Mouse (Mus musculus): ENCODE results near the gene Sars2.

The Sars2 gene

DNA sequence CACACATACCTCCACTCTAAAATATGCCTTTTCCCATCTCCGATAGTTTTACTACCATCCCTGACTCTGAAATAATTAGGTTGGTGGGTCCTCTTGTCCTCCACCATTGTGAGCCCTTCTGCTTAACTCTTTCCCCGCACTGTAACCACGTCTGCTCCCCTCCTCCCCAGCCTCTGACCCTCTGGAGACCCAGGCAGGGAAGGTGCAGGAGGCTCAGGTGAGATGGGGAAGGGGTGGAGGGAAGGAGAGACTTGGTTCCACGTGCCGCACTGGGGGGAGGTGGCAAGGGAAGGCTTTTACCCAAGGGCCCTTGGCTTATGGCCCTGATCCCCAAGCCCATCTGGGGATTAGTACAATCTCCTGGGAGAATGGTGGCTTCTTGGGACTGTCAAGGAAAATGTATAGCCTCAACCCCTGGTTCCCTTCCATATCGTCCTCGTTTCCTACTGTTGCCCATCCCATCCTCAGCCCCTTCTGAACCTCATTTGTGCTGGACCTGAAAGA, 25.7 kb downstream of the Sars2 start, which contains the start of gene Nfkbib:
Gene Nfkbib (minus strand): TSS at position 51 of the 504 bp plus-strand sequence.
- in situ Hi-C loops (cut with MboI; ENCODE audit: low pct_unique_long_range_greater_than_20kb in 1 of 2, low sequenced_read_pairs in 2 of 2, unreplicated experiment in 1 of 2): no loop called here

GRCm38 (mm10) chr7:28769414-28769958, 27.7 kb downstream of the Sars2 start:
- in situ Hi-C loops (cut with MboI; ENCODE audit: low pct_unique_long_range_greater_than_20kb in 1 of 2, low sequenced_read_pairs in 2 of 2, unreplicated experiment in 1 of 2): no loop called here

DNA sequence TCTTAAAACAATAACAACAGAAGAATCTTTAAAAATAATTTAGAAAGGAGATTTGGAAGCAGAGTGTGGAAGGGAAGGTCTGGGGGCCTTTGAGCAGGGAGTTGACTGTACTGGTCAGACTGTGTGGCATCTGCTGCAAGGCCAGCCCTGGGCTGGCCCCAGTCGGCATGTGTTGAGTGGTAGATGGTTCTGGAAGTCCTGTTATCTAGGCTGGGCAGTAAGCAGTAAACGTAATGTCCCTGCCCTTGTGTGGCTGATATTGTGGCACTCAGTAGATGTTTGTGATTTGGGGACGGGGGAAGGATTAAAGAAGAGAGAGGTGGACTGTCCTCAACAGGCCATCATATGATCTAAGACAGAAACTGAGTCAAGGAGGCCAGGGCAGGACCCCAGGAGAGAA, 28.5 kb downstream of the Sars2 start:
- in situ Hi-C loops (cut with MboI; ENCODE audit: low pct_unique_long_range_greater_than_20kb in 1 of 2, low sequenced_read_pairs in 2 of 2, unreplicated experiment in 1 of 2): no loop called here

DNA sequence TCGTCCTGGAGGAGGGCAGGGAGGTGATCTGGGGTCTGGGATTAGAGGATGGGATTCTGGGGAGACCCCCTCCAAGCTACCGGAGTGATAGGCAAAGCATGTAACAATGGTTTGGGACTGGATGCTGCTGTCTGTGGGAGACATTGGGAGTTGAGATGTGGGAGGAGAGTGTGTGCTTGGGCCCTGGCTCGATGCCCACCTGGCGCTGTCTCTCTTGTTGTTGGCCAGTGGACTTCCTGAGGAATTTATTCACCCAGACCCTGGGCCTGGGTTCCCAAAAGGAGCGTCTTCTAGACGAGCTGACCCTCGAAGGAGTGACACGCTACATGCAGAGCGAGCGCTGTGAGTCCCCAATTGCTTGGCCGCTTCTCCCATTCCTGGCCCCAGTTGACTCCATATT, 30.1 kb downstream of the Sars2 start:
- in situ Hi-C loops (cut with MboI; ENCODE audit: low pct_unique_long_range_greater_than_20kb in 1 of 2, low sequenced_read_pairs in 2 of 2, unreplicated experiment in 1 of 2): no loop called here

- in situ Hi-C loops (cut with MboI; ENCODE audit: low pct_unique_long_range_greater_than_20kb in 1 of 2, low sequenced_read_pairs in 2 of 2, unreplicated experiment in 1 of 2): no loop called here
Measured at GRCm38 (mm10) chr7:28773163-28773562, 31.4 kb downstream of the Sars2 start.

DNA sequence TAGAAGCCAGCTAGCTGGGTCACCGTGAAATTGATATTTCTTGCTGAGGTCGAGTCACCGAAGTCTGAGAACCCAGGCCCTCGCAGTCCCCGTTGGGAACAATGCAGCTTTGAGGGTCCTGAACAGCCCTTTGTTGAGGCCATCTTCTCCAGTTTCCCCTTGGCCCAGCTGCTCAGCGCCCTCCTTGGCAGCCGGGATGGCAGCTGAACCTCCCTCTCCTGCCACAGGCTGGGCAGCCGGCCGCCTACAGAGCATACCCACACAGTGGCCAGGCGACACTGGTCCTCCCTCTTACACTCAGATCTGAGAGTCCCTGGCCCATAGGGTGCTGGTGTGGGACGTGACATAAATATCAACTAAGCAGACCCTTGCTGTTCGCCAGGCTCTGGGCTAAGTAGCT, 32.4 kb downstream of the Sars2 start:
- in situ Hi-C loops (cut with MboI; ENCODE audit: low pct_unique_long_range_greater_than_20kb in 1 of 2, low sequenced_read_pairs in 2 of 2, unreplicated experiment in 1 of 2): no loop called here

DNA sequence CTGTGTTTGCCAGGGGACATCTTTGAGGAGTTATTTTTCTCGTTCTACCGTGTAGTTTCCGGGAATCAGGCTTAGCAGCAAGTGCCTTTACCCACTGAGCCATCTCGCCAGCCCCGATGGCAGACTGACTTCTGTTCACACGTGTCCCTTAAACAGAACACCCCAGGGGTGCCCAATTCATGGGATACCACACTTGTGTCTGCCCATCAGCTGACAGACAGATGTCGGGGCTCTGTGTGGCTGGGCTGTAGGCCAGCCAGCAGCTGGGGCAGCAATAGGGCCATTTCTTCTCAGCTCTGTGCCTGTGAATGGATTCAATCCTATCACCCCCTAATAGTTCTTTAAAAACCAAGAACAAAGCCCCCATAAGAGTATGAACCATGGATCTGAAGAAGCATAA, 33.3 kb downstream of the Sars2 start:
- in situ Hi-C loops (cut with MboI; ENCODE audit: low pct_unique_long_range_greater_than_20kb in 1 of 2, low sequenced_read_pairs in 2 of 2, unreplicated experiment in 1 of 2): no loop called here

GRCm38 (mm10) chr7:28778825-28779224, 37.0 kb downstream of the Sars2 start:
- in situ Hi-C loops (cut with MboI; ENCODE audit: low pct_unique_long_range_greater_than_20kb in 1 of 2, low sequenced_read_pairs in 2 of 2, unreplicated experiment in 1 of 2): no loop called here

GRCm38 (mm10) chr7:28780067-28780658, 38.4 kb downstream of the Sars2 start:
- in situ Hi-C loops (cut with MboI; ENCODE audit: low pct_unique_long_range_greater_than_20kb in 1 of 2, low sequenced_read_pairs in 2 of 2, unreplicated experiment in 1 of 2): no loop called here

- in situ Hi-C loops (cut with MboI; ENCODE audit: low pct_unique_long_range_greater_than_20kb in 1 of 2, low sequenced_read_pairs in 2 of 2, unreplicated experiment in 1 of 2): no loop called here
Measured at GRCm38 (mm10) chr7:28780857-28781256, 39.1 kb downstream of the Sars2 start.

GRCm38 (mm10) chr7:28781261-28781663, 39.5 kb downstream of the Sars2 start:
- in situ Hi-C loops (cut with MboI; ENCODE audit: low pct_unique_long_range_greater_than_20kb in 1 of 2, low sequenced_read_pairs in 2 of 2, unreplicated experiment in 1 of 2): no loop called here

DNA sequence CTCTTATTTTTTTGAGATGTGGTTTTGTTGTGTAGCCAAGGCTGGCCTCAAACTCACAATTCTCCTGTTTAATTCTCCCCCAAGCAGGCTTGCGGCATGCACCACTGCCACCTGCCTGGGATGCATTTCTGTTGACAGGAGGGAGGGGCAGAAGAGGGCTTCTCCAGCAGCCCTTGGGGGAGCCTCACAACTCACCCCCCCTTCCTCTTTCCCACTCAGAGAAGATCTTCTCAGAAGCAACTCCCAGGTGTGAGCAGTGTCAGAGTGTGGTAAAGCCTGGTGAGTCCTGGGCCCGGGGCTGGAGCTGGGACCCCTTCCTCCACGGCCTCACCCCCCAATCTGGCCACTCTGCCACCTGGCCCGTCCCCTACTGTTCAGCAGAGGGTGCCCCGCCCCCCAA, 43.4 kb downstream of the Sars2 start:
- in situ Hi-C loops (cut with MboI; ENCODE audit: low pct_unique_long_range_greater_than_20kb in 1 of 2, low sequenced_read_pairs in 2 of 2, unreplicated experiment in 1 of 2): no loop called here

DNA sequence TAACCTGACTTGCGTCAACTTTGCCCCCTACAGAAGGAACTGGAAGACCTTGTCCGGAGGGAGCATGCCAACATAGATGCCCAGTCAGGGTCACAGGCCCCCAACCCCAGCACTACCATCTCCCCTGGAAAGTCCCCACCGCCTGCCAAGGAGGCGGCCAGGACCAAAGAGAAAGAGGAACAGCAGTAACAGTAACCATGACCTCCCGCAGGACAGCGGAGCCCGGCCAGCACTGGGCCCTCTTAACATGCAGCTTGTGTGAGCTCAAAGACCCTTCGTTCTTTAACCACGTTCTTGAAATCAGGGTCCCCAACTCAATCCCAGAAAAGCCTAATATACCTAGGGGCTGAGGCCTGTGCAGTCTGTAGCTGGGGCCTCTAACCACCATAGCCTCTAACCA, 46.1 kb downstream of the Sars2 start:
- in situ Hi-C loops (cut with MboI; ENCODE audit: low pct_unique_long_range_greater_than_20kb in 1 of 2, low sequenced_read_pairs in 2 of 2, unreplicated experiment in 1 of 2): no loop called here

GRCm38 (mm10) chr7:28788307-28789195, 46.8 kb downstream of the Sars2 start, which contains the start of gene Rinl:
Gene Rinl, plus strand, starts transcription at chr7:28788969.
- in situ Hi-C loops (cut with MboI; ENCODE audit: low pct_unique_long_range_greater_than_20kb in 1 of 2, low sequenced_read_pairs in 2 of 2, unreplicated experiment in 1 of 2): no loop called here

GRCm38 (mm10) chr7:28789235-28789634, 47.4 kb downstream of the Sars2 start:
- in situ Hi-C loops (cut with MboI; ENCODE audit: low pct_unique_long_range_greater_than_20kb in 1 of 2, low sequenced_read_pairs in 2 of 2, unreplicated experiment in 1 of 2): no loop called here

DNA sequence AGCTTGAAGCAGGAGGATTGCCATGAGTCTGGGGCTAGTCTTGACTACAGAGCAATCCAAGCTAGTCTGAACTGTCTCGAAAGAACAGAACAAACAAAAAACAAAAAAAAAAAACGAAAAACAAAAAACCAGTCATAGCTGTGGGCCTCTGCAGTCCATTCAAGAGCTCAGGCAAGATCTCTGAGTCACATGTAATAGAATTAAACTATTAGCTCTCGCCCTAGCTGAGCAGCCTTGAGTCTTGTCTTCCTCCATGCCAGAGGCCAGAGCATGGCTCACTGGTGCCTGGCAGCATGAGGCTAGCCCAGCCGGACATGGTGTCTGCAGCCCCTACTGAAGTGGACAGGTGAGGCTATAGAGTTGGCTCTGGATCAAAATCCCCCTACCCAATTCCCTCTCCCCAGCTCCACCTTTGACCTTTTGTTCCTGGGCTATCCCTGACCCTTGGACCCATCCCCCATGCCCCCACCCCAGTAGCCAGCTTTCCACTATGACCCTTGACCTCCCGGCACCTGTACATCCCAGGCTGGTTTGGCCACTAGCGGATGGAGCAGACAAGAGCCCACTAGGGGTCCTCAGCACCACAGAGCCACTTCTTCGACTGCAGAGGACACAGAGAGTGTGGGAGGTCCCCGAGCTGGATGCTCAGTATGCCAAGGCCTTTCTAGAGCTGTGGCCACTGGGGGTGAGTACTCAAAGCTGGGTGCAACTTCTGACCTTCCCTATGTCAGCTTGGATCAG, 48.4 kb downstream of the Sars2 start:
- in situ Hi-C loops (cut with MboI; ENCODE audit: low pct_unique_long_range_greater_than_20kb in 1 of 2, low sequenced_read_pairs in 2 of 2, unreplicated experiment in 1 of 2): loop anchor here in 1 of 2 experiments (5.0 kb wide), 1 partner anchor 77 kb away; no protein-coding TSS in a partner anchor

- in situ Hi-C loops (cut with MboI; ENCODE audit: low pct_unique_long_range_greater_than_20kb in 1 of 2, low sequenced_read_pairs in 2 of 2, unreplicated experiment in 1 of 2): loop anchor here in 1 of 2 experiments (5.0 kb wide), 1 partner anchor 76 kb away; no protein-coding TSS in a partner anchor
Measured at GRCm38 (mm10) chr7:28791706-28792105, 49.9 kb downstream of the Sars2 start.

DNA sequence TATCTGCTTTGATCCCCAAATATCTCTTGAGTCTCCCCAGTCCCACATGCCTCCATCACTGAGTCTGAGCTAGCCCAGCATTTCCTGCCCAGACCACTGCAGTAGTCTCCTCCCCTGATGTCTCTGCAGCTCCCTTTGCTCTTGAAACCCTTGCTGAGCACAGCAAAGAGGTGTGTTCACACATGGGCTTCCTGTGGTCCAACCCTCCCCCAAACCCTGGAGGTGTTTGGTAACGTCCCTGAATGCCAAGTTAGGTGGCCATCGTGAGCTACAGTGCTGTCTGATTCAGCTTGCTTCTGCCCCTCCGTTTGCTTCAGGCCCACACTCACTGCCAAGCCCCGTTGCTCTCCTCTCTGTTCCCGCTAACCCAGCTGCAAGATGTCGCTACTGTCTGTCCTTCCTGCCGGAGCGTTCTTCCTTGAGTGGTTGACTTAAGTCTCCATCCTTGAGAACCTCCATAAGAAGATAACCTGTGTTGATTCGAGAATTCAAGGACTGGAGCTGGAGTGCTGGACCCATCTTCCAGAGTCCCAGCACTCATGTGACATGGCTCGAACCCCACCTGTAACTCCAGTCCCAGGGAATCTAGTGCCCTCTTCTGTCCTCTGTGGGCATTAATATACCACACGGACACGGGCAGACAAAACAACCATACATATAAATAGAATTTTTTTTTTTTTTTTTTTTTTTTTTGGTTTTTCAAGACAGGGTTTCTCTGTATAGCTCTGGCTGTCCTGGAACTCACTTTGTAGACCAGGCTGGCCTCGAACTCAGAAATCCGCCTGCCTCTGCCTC, 50.8 kb downstream of the Sars2 start:
- in situ Hi-C loops (cut with MboI; ENCODE audit: low pct_unique_long_range_greater_than_20kb in 1 of 2, low sequenced_read_pairs in 2 of 2, unreplicated experiment in 1 of 2): loop anchor here in 1 of 2 experiments (5.0 kb wide), 1 partner anchor 75 kb away; no protein-coding TSS in a partner anchor

All from mouse embryonic stem cell (cell line).